ENCODE assay signal across 30 mouse cellular contexts in the genomic region with DNA sequence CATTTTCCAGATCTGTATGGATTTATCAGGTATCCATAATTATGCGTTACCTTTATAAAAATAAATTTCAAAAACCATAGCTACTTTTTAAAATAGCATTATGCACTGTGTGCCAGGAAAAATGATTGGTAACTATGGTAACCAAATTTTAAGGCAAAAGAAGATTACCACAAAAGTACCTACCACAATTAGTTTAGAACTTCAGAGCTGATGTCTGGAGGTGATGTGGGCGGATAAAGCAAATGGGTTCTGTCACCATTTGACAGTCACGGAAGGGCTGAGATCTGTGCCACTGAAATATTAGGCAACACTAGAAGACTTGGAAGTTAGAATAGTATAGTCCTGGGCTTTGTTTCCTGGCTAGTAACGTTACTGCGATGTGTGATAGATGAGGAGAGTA. TPM values are rescaled to one million over a fixed set of nuclear protein-coding genes. Genes with fewer than 3 reads are reported as not detected.
"Had no signal": no experiment of that assay in that cellular context is flagged by ENCODE, and none has a peak within 500 bp of the region (broad histone marks: within the 10 kb centered on the region; RNA-seq: fewer than 3 reads in every experiment).

No protein-coding gene starts in this region.

- H3K27ac ChIP-seq: embryonic facial prominence, embryonic 10.5 days; embryonic facial prominence, embryonic 12.5 days; embryonic facial prominence, embryonic 13.5 days; embryonic facial prominence, embryonic 15.5 days; forebrain, embryonic 10.5 days; forebrain, embryonic 12.5 days; forebrain, embryonic 13.5 days; forebrain, embryonic 15.5 days; gastrocnemius, adult 2 months; heart, adult 2 months had no signal

- H3K4me3 ChIP-seq: embryonic facial prominence, embryonic 10.5 days; embryonic facial prominence, embryonic 12.5 days; embryonic facial prominence, embryonic 13.5 days; embryonic facial prominence, embryonic 15.5 days; erythroblast, embryonic 14.5 days; forebrain, embryonic 10.5 days; forebrain, embryonic 12.5 days; forebrain, embryonic 13.5 days; forebrain, embryonic 15.5 days; gastrocnemius, adult 2 months; heart, adult 2 months had no signal

- DNase-seq: cerebellum, adult 2 months; cerebellum, adult 8-10 months; cerebellum, adult 9-10 months; cerebellum, adult 9-11 months; cerebellum, postnatal 14 days; cerebellum, postnatal 25 days; cerebellum, postnatal 36 days; embryo, embryonic 11 days; forebrain, postnatal 0 days; gastrocnemius, adult 2 months; gastrocnemius, postnatal 10 days; gastrocnemius, postnatal 25 days; gastrocnemius, postnatal 36 days; heart, adult 11 months; heart, adult 18-20 months; heart, adult 2 months had no signal

RNA-seq across cellular contexts. Expression of a gene that starts 26.6 kb away (rescaled TPM):
- total RNA-seq: gastrocnemius, adult 18-20 months; gastrocnemius, adult 2 months; gastrocnemius, adult 8-10 months; gastrocnemius, postnatal 10 days; gastrocnemius, postnatal 25 days; gastrocnemius, postnatal 36 days; gastrocnemius, postnatal 4 days; granulocyte monocyte progenitor cell, adult 5-6 weeks; heart, adult 18-20 months; heart, adult 2 months; heart, adult 8-10 months had no signal
